Mouse (Mus musculus) E14TG2a.4 (cell line): Measurements from ENCODE around the gene Ankrd13d.

ENCODE experiments used
- CTCF ChIP-seq: conservative IDR thresholded peaks from 2 replicates; pipeline ENCODE4 v1.5.1; 2014; ENCODE audit warnings: low read length
- POU5F1 ChIP-seq: IDR thresholded peaks from 2 replicates; pipeline ENCODE4 v1.6.1; 2014; ENCODE audit warnings: low read length, borderline replicate concordance

GRCm38 (mm10) chr19:4244775-4245174 is 38.2 kb downstream of the Ankrd13d start:
- TF ChIP-seq POU5F1 (no peak), CTCF (no peak)
